Mouse (Mus musculus) small intestine, adult 2 months (tissue): ENCODE data around the gene Fbn1.

ENCODE experiments used
- CTCF ChIP-seq: fragments of 200-500 bp; IDR thresholded peaks from 2 replicates; pipeline ENCODE4 v1.5.1; 2012; ENCODE audit warnings: low read depth, mild to moderate bottlenecking, control low read depth, inconsistent platforms, low read length, moderate library complexity, mixed read lengths; ENCODE audit not compliant: insufficient replicate concordance, insufficient read length; ENCODE audit errors: extremely low read depth
- POLR2A ChIP-seq: fragments of 200-500 bp; IDR thresholded peaks from 2 replicates; pipeline ENCODE4 v1.6.1; 2012; ENCODE audit warnings: low read depth, mild to moderate bottlenecking, control low read depth, inconsistent platforms, low read length, moderate library complexity

GRCm38 (mm10) chr2:125496696-125497095 is 11.1 kb downstream of the Fbn1 start:
- TF ChIP-seq POLR2A (no peak), CTCF (no peak)
